Mouse (Mus musculus) kidney, embryonic 14.5 days (tissue): ENCODE data around the gene Lamc2. TPM values are rescaled to one million over a fixed set of nuclear protein-coding genes. Genes with fewer than 3 reads are reported as not detected.
A peak's percentile ranks its signal among the peaks of the same experiment; 100 is the strongest.

ENCODE experiments used
- ATAC-seq: fragments of 200-750 bp; cut with Nextera tagmentation; 2 replicates; pipeline ENCODE4 v1.8.0; 2017; ENCODE audit warnings: moderate number of reproducible peaks, mild to moderate bottlenecking, moderate TSS enrichment, moderate library complexity; ENCODE audit not compliant: low FRiP score, low TSS enrichment
- H3K27ac ChIP-seq: fragments of 300-500 bp; sonication (generic); 2 replicates; pipeline ENCODE4 v1.5.1; 2014; ENCODE audit warnings: low read depth, mild to moderate bottlenecking, low read length, moderate library complexity, mixed read lengths
- H3K27me3 ChIP-seq: fragments of 300-500 bp; sonication (generic); 2 replicates; pipeline ENCODE4 v1.6.1; 2014; ENCODE audit warnings: mild to moderate bottlenecking, low read length; ENCODE audit not compliant: control insufficient read depth, insufficient read depth
- H3K36me3 ChIP-seq: fragments of 300-500 bp; sonication (generic); 2 replicates; pipeline ENCODE4 v1.6.1; 2014; ENCODE audit warnings: low read length, mixed read lengths; ENCODE audit not compliant: control insufficient read depth, insufficient read depth
- H3K4me1 ChIP-seq: fragments of 300-500 bp; sonication (generic); 2 replicates; pipeline ENCODE4 v1.6.1; 2014; ENCODE audit warnings: low read length, mixed read lengths; ENCODE audit not compliant: control insufficient read depth, insufficient read depth
- H3K4me2 ChIP-seq: fragments of 300-500 bp; sonication (generic); replicated peaks from 2 replicates; pipeline ENCODE4 v1.6.1; 2014; ENCODE audit warnings: low read depth, mild to moderate bottlenecking, low read length
- H3K4me3 ChIP-seq: fragments of 300-500 bp; sonication (generic); 2 replicates; pipeline ENCODE4 v1.5.1; 2014; ENCODE audit warnings: mild to moderate bottlenecking, low read length
- H3K9ac ChIP-seq: fragments of 300-500 bp; sonication (generic); 2 replicates; pipeline ENCODE4 v1.6.1; 2014; ENCODE audit warnings: low read depth, mild to moderate bottlenecking, low read length, moderate library complexity
- H3K9me3 ChIP-seq: fragments of 300-500 bp; sonication (generic); 2 replicates; pipeline ENCODE4 v1.6.1; 2016; ENCODE audit warnings: low read length; ENCODE audit not compliant: control insufficient read depth
- WGBS: fragments of 180-500 bp; shearing (Covaris S2); extraction: QIAGEN DNeasy Blood & Tissue Kit; methylation state at CpG from one replicate; pipeline ENCODE4 v1.1.7; 2014; 5-methylcytosine and 5-hydroxymethylcytosine counted together
- polyA plus RNA-seq: library from polyadenylated mRNA; unstranded; fragments of >200 nt; fragmentation: Nextera tagmentation; extraction: Ambion mirVana; gene quantifications from 2 replicates; pipeline ENCODE4 v1.2.1, GENCODE M21; 2014

Gene Lamc2
- polyA plus RNA-seq, 1 experiment from 2014 or later: 44.2 TPM

GRCm38 (mm10) chr1:153168293-153168692, 18.0 kb downstream of the Lamc2 start:
- 90% methylated on average over 5 of the region's 5 CpGs for WGBS
- no peak for ATAC-seq
- no peaks in the 10 kb centered on the region for H3K9me3 ChIP-seq

GRCm38 (mm10) chr1:153163831-153164230, 22.4 kb downstream of the Lamc2 start:
- Histone ChIP-seq H3K4me2 (no peak overlapping the region), H3K4me3 (no peak overlapping the region), H3K27ac (no peak overlapping the region), H3K9me3 (no peaks in the 10 kb centered on the region), H3K4me1 (no peaks in the 10 kb centered on the region), H3K9ac (no peak overlapping the region), H3K27me3 (no peaks in the 10 kb centered on the region), H3K36me3 (no peaks in the 10 kb centered on the region)
- 68% methylated on average over 3 of the region's 3 CpGs for WGBS
- ATAC-seq: no peak

More at GRCm38 (mm10) chr1:153168293-153168692, 18.0 kb downstream of the Lamc2 start:
- no peaks in the 10 kb centered on the region for H3K36me3 ChIP-seq
- H3K4me2 ChIP-seq: no peak overlapping the region
- no peak overlapping the region for H3K4me3 ChIP-seq
- H3K4me1 ChIP-seq: peaks cover 22% of the 10 kb centered on the region
- H3K9ac ChIP-seq: no peak overlapping the region
- H3K27ac ChIP-seq: no peak overlapping the region
- H3K27me3 ChIP-seq: no peaks in the 10 kb centered on the region

- no peak overlapping the region for H3K4me2 ChIP-seq
- no peak for ATAC-seq
- H3K9me3 ChIP-seq: no peaks in the 10 kb centered on the region
- no peak overlapping the region for H3K9ac ChIP-seq
- H3K27ac ChIP-seq: no peak overlapping the region
- H3K36me3 ChIP-seq: no peaks in the 10 kb centered on the region
- no peak overlapping the region for H3K4me3 ChIP-seq
- no peaks in the 10 kb centered on the region for H3K4me1 ChIP-seq
- no peaks in the 10 kb centered on the region for H3K27me3 ChIP-seq
- 94% methylated on average over 4 of the region's 4 CpGs for WGBS
Observed at GRCm38 (mm10) chr1:153159137-153159536, 27.1 kb downstream of the Lamc2 start.

GRCm38 (mm10) chr1:153157021-153157623, 29.1 kb downstream of the Lamc2 start:
- H3K4me1 ChIP-seq: peaks cover 4% of the 10 kb centered on the region; the same call in 1 of the 2 replicates
- no peaks in the 10 kb centered on the region for H3K36me3 ChIP-seq
- no peaks in the 10 kb centered on the region for H3K9me3 ChIP-seq
- WGBS: 70% methylated on average over 5 of the region's 5 CpGs
- no peak overlapping the region for H3K4me3 ChIP-seq
- H3K4me2 ChIP-seq: no peak overlapping the region
- ATAC-seq: no peak
- H3K27ac ChIP-seq: no peak overlapping the region
- H3K9ac ChIP-seq: no peak overlapping the region
- H3K27me3 ChIP-seq: no peaks in the 10 kb centered on the region

- H3K27ac ChIP-seq: no peak overlapping the region
- peaks cover 4% of the 10 kb centered on the region; the same call in 1 of the 2 replicates for H3K4me1 ChIP-seq
- H3K9me3 ChIP-seq: no peaks in the 10 kb centered on the region
- no peaks in the 10 kb centered on the region for H3K27me3 ChIP-seq
- H3K9ac ChIP-seq: no peak overlapping the region
- no peak overlapping the region for H3K4me2 ChIP-seq
- no peak overlapping the region for H3K4me3 ChIP-seq
- WGBS: 58% methylated on average over 8 of the region's 8 CpGs
- ATAC-seq: no peak
- no peaks in the 10 kb centered on the region for H3K36me3 ChIP-seq
Observed at GRCm38 (mm10) chr1:153155364-153155763, 30.9 kb downstream of the Lamc2 start.

GRCm38 (mm10) chr1:153153619-153154137, 32.6 kb downstream of the Lamc2 start:
- no peak for ATAC-seq
- H3K9ac ChIP-seq: no peak overlapping the region
- no peaks in the 10 kb centered on the region for H3K27me3 ChIP-seq
- H3K4me1 ChIP-seq: peaks cover 4% of the 10 kb centered on the region; the same call in 1 of the 2 replicates
- H3K27ac ChIP-seq: no peak overlapping the region
- WGBS: 67% methylated on average over 10 of the region's 10 CpGs
- no peak overlapping the region for H3K4me2 ChIP-seq
- no peaks in the 10 kb centered on the region; the same call in 1 of the 2 replicates for H3K36me3 ChIP-seq
- no peak overlapping the region for H3K4me3 ChIP-seq
- no peaks in the 10 kb centered on the region for H3K9me3 ChIP-seq

GRCm38 (mm10) chr1:153152594-153152993, 33.7 kb downstream of the Lamc2 start:
- Histone ChIP-seq H3K9me3 (no peaks in the 10 kb centered on the region), H3K27ac (no peak overlapping the region), H3K4me1 (peaks cover 4% of the 10 kb centered on the region; the same call in 1 of the 2 replicates), H3K36me3 (no peaks in the 10 kb centered on the region; the same call in 1 of the 2 replicates), H3K4me2 (no peak overlapping the region), H3K9ac (no peak overlapping the region), H3K27me3 (no peaks in the 10 kb centered on the region), H3K4me3 (no peak overlapping the region)
- ATAC-seq: no peak
- 75% methylated on average over 7 of the region's 7 CpGs for WGBS

GRCm38 (mm10) chr1:153145791-153146190, 40.5 kb downstream of the Lamc2 start:
- Histone ChIP-seq H3K27ac (no peak overlapping the region; the same call in 1 of the 2 replicates), H3K9me3 (no peaks in the 10 kb centered on the region), H3K9ac (no peak overlapping the region), H3K4me3 (no peak overlapping the region), H3K27me3 (no peaks in the 10 kb centered on the region), H3K4me1 (0 out of 2 replicates have a peak, but pooled peaks cover 3% of the 10 kb centered on the region), H3K36me3 (no peaks in the 10 kb centered on the region; the same call in 1 of the 2 replicates), H3K4me2 (no peak overlapping the region)
- no peak for ATAC-seq
- WGBS: 77% methylated on average over 5 of the region's 5 CpGs

- Histone ChIP-seq H3K27me3 (no peaks in the 10 kb centered on the region), H3K4me2 (no peak overlapping the region), H3K9me3 (no peaks in the 10 kb centered on the region), H3K9ac (no peak overlapping the region), H3K4me1 (peaks cover 6% of the 10 kb centered on the region; the same call in 1 of the 2 replicates), H3K4me3 (no peak overlapping the region), H3K27ac (peak overlapping the region; percentile 70; the same call in 1 of the 2 replicates), H3K36me3 (no peaks in the 10 kb centered on the region)
- WGBS: 22% methylated on average over 11 of the region's 11 CpGs
- peak; percentile 75 for ATAC-seq
Observed at GRCm38 (mm10) chr1:153144021-153144420, 42.2 kb downstream of the Lamc2 start.
